Mouse (Mus musculus) CH12.LX (cell line): ENCODE results near the gene Adgrg1. TPM values are rescaled to one million over a fixed set of nuclear protein-coding genes. Genes with fewer than 3 reads are reported as not detected.

ENCODE experiments used
- DNase-seq: peaks from one replicate; pipeline ENCODE4 v3.0.0-alpha.2; 2013; ENCODE audit errors: extremely low read depth
- H3K27ac ChIP-seq: 2 replicates; pipeline ENCODE4 v1.5.1; 2012; ENCODE audit warnings: low read depth, mild to moderate bottlenecking, control low read depth, moderate library complexity; ENCODE audit not compliant: insufficient read depth
- H3K27me3 ChIP-seq: replicated peaks from 2 replicates; pipeline ENCODE3; 2012; ENCODE audit warnings: inconsistent platforms
- H3K36me3 ChIP-seq, 2 experiments: replicated peaks in 1 of 2; 2 replicates each; pipeline versions ENCODE3 to v1.6.1; 2012; ENCODE audit warnings: inconsistent platforms in 1 of 2, low read length in 1 of 2, mild to moderate bottlenecking in 1 of 2, mixed read lengths in 1 of 2, moderate library complexity in 1 of 2; ENCODE audit not compliant: control insufficient read depth in 1 of 2, insufficient read depth in 1 of 2
- H3K4me1 ChIP-seq, 2 experiments: 2 replicates each; pipeline ENCODE4 v1.6.1; 2012; ENCODE audit warnings: inconsistent platforms in 1 of 2, moderate library complexity in 1 of 2; ENCODE audit not compliant: insufficient read depth in 2 of 2, control insufficient read depth in 1 of 2
- H3K4me2 ChIP-seq: 2 replicates; pipeline ENCODE4 v1.6.1; 2012; ENCODE audit warnings: low read depth, mild to moderate bottlenecking, control low read depth; ENCODE audit not compliant: poor library complexity, insufficient read depth, severe bottlenecking
- H3K4me3 ChIP-seq, 3 experiments: fragments of 150-350 bp in 1 of 3; sonication (generic) in 1 of 3; replicated peaks in 1 of 3; 2 replicates each; pipeline versions ENCODE3 to v1.5.1; 2011 to 2012; ENCODE audit warnings: low read depth in 2 of 3, low read length in 2 of 3, mild to moderate bottlenecking in 2 of 3, moderate library complexity in 2 of 3, control low read depth in 1 of 3, improper control_type of control experiment in 1 of 3, inconsistent platforms in 1 of 3, mixed read lengths in 1 of 3; ENCODE audit not compliant: poor library complexity in 1 of 3
- H3K79me2 ChIP-seq: replicated peaks from 2 replicates; pipeline ENCODE4 v1.6.1; 2012; ENCODE audit warnings: mild to moderate bottlenecking, moderate library complexity; ENCODE audit not compliant: control insufficient read depth, poor library complexity, insufficient read depth, severe bottlenecking; ENCODE audit errors: extremely low read depth
- H3K9ac ChIP-seq: 2 replicates; pipeline ENCODE4 v1.6.1; 2012; ENCODE audit warnings: low read depth, mild to moderate bottlenecking, control low read depth, moderate library complexity; ENCODE audit not compliant: insufficient read depth
- H3K9me3 ChIP-seq: replicated peaks from 2 replicates; pipeline ENCODE3; 2012; ENCODE audit warnings: low read length, inconsistent platforms, mixed read lengths
- BHLHE40 ChIP-seq: IDR thresholded peaks from 2 replicates; pipeline ENCODE4 v1.6.1; 2011; ENCODE audit warnings: mild to moderate bottlenecking, low read depth, low read length, improper control_type of control experiment
- CHD1 ChIP-seq: IDR thresholded peaks from 2 replicates; pipeline ENCODE4 v1.6.1; 2012; ENCODE audit warnings: low read depth, low read length, improper control_type of control experiment, inconsistent platforms
- CHD2 ChIP-seq: IDR thresholded peaks from 2 replicates; pipeline ENCODE4 v1.6.1; 2011; ENCODE audit warnings: low read length, improper control_type of control experiment
- CTCF ChIP-seq, 2 experiments: IDR thresholded peaks in 1 of 2; conservative IDR thresholded peaks in 1 of 2; 2 replicates each; pipeline ENCODE4 v1.5.1; 2011 to 2012; ENCODE audit warnings: low read depth in 2 of 2, low read length in 2 of 2, improper control_type of control experiment in 1 of 2, inconsistent platforms in 1 of 2, mild to moderate bottlenecking in 1 of 2, moderate library complexity in 1 of 2
- E2F4 ChIP-seq: IDR thresholded peaks from 2 replicates; pipeline ENCODE4 v1.6.1; 2011; ENCODE audit warnings: low read depth, low read length, improper control_type of control experiment; ENCODE audit not compliant: insufficient replicate concordance
- ELF1 ChIP-seq: IDR thresholded peaks from 2 replicates; pipeline ENCODE4 v1.6.1; 2014; ENCODE audit warnings: low read depth, mild to moderate bottlenecking, inconsistent platforms, low read length, improper control_type of control experiment
- EP300 ChIP-seq: IDR thresholded peaks from 2 replicates; pipeline ENCODE4 v1.6.1; 2011; ENCODE audit warnings: low read length, improper control_type of control experiment
- ETS1 ChIP-seq: conservative IDR thresholded peaks from 2 replicates; pipeline ENCODE4 v1.6.1; 2012; ENCODE audit warnings: low read depth, mild to moderate bottlenecking, inconsistent platforms, low read length, improper control_type of control experiment, moderate library complexity
- GABPA ChIP-seq: IDR thresholded peaks from 2 replicates; pipeline ENCODE4 v1.6.1; 2012; ENCODE audit warnings: low read depth, low read length, improper control_type of control experiment, inconsistent platforms; ENCODE audit not compliant: insufficient replicate concordance
- HCFC1 ChIP-seq: IDR thresholded peaks from 2 replicates; pipeline ENCODE4 v1.6.1; 2012; ENCODE audit warnings: low read depth, mild to moderate bottlenecking, inconsistent platforms, low read length, improper control_type of control experiment
- IRF4 ChIP-seq: IDR thresholded peaks from 2 replicates; pipeline ENCODE4 v1.6.1; 2014; ENCODE audit warnings: low read depth, mild to moderate bottlenecking, inconsistent platforms, low read length, improper control_type of control experiment
- JUN ChIP-seq: IDR thresholded peaks from 2 replicates; pipeline ENCODE4 v1.6.1; 2011; ENCODE audit warnings: low read depth, mild to moderate bottlenecking, low read length, improper control_type of control experiment, moderate library complexity; ENCODE audit not compliant: insufficient read depth
- JUND ChIP-seq: conservative IDR thresholded peaks from 2 replicates; pipeline ENCODE4 v1.6.1; 2011; ENCODE audit warnings: low read depth, low read length, improper control_type of control experiment
- KAT2A ChIP-seq: IDR thresholded peaks from 2 replicates; pipeline ENCODE4 v1.6.1; 2012; ENCODE audit warnings: low read length, improper control_type of control experiment, inconsistent platforms; ENCODE audit not compliant: insufficient replicate concordance
- MAFK ChIP-seq: IDR thresholded peaks from 2 replicates; pipeline ENCODE4 v1.6.1; 2011; ENCODE audit warnings: low read length, improper control_type of control experiment; ENCODE audit not compliant: insufficient replicate concordance
- MAX ChIP-seq: IDR thresholded peaks from 2 replicates; pipeline ENCODE4 v1.6.1; 2011; ENCODE audit warnings: low read length, improper control_type of control experiment
- MAZ ChIP-seq: IDR thresholded peaks from 2 replicates; pipeline ENCODE4 v1.6.1; 2012; ENCODE audit warnings: low read depth, mild to moderate bottlenecking, inconsistent platforms, low read length, improper control_type of control experiment, moderate library complexity
- MEF2A ChIP-seq: IDR thresholded peaks from 2 replicates; pipeline ENCODE4 v1.6.1; 2014; ENCODE audit warnings: low read depth, mild to moderate bottlenecking, inconsistent platforms, low read length, improper control_type of control experiment, borderline replicate concordance
- MXI1 ChIP-seq: IDR thresholded peaks from 2 replicates; pipeline ENCODE4 v1.6.1; 2011; ENCODE audit warnings: mild to moderate bottlenecking, low read depth, low read length, improper control_type of control experiment
- NELFE ChIP-seq: IDR thresholded peaks from 2 replicates; pipeline ENCODE4 v1.6.1; 2011; ENCODE audit warnings: low read depth, low read length, improper control_type of control experiment
- POLR2A ChIP-seq: IDR thresholded peaks from 2 replicates; pipeline ENCODE4 v1.6.1; 2011; ENCODE audit warnings: low read depth, mild to moderate bottlenecking, improper control_type of control experiment, low read length
- POLR2AphosphoS2 ChIP-seq: IDR thresholded peaks from 2 replicates; pipeline ENCODE4 v1.6.1; 2011; ENCODE audit warnings: low read depth, low read length, improper control_type of control experiment
- RAD21 ChIP-seq: IDR thresholded peaks from 2 replicates; pipeline ENCODE4 v1.6.1; 2011; ENCODE audit warnings: low read depth, mild to moderate bottlenecking, low read length, improper control_type of control experiment, moderate library complexity
- RCOR1 ChIP-seq: conservative IDR thresholded peaks from 2 replicates; pipeline ENCODE4 v1.6.1; 2012; ENCODE audit warnings: low read depth, mild to moderate bottlenecking, inconsistent platforms, low read length, improper control_type of control experiment
- SIN3A ChIP-seq: IDR thresholded peaks from 2 replicates; pipeline ENCODE4 v1.6.1; 2012; ENCODE audit warnings: low read length, improper control_type of control experiment, inconsistent platforms
- SMC3 ChIP-seq: IDR thresholded peaks from 2 replicates; pipeline ENCODE4 v1.6.1; 2011; ENCODE audit warnings: low read depth, low read length, improper control_type of control experiment
- TCF12 ChIP-seq: IDR thresholded peaks from 2 replicates; pipeline ENCODE4 v1.6.1; 2014; ENCODE audit warnings: low read depth, mild to moderate bottlenecking, inconsistent platforms, low read length, improper control_type of control experiment
- UBTF ChIP-seq: IDR thresholded peaks from 2 replicates; pipeline ENCODE4 v1.6.1; 2012; ENCODE audit warnings: low read depth, mild to moderate bottlenecking, inconsistent platforms, low read length, improper control_type of control experiment, moderate library complexity
- USF1 ChIP-seq: IDR thresholded peaks from 2 replicates; pipeline ENCODE4 v1.6.1; 2014; ENCODE audit warnings: low read depth, mild to moderate bottlenecking, inconsistent platforms, low read length, improper control_type of control experiment
- ZC3H11A ChIP-seq: IDR thresholded peaks from 2 replicates; pipeline ENCODE4 v1.6.1; 2012; ENCODE audit warnings: low read depth, mild to moderate bottlenecking, inconsistent platforms, low read length, improper control_type of control experiment
- ZMIZ1 ChIP-seq: IDR thresholded peaks from 2 replicates; pipeline ENCODE4 v1.6.1; 2012; ENCODE audit warnings: low read depth, mild to moderate bottlenecking, inconsistent platforms, low read length, improper control_type of control experiment
- ZNF384 ChIP-seq: IDR thresholded peaks from 2 replicates; pipeline ENCODE4 v1.6.1; 2012; ENCODE audit warnings: low read depth, low read length, improper control_type of control experiment, inconsistent platforms
- dilution Hi-C: fragments of 300-500 bp; cut with MboI; formaldehyde crosslinking; loops from 2 replicates; pipeline ENCODE4 v1.14.3; 2020; ENCODE audit warnings: low sequenced_read_pairs; ENCODE audit not compliant: extremely low pct_unique_long_range_greater_than_20kb, extremely low pct_ligation_motif_present
- in situ Hi-C: fragments of 300-500 bp; cut with MboI; formaldehyde crosslinking; loops from 3 replicates; pipeline ENCODE4 v1.14.3; 2019; ENCODE audit warnings: low sequenced_read_pairs, low pct_ligation_motif_present, low pct_unique_long_range_greater_than_20kb, mixed read lengths
- polyA plus RNA-seq: library from polyadenylated mRNA; unstranded; fragments of >175 nt; gene quantifications from 2 replicates; pipeline ENCODE4 v1.2.1, GENCODE M21; 2012; ENCODE audit warnings: low read depth; ENCODE audit not compliant: insufficient read length
- total RNA-seq, 2 experiments: library from RNA; depleted of rRNA; stranded (reverse); fragments of 300-350 nt in 1 of 2; fragments of >200 nt in 1 of 2; gene quantifications; 2 replicates each; pipeline ENCODE4 v1.2.3; 2012 to 2014

The Adgrg1 gene
- total and polyA plus RNA-seq, 3 experiments, result 0.42 to 2.5 (median 1.2) TPM

DNA sequence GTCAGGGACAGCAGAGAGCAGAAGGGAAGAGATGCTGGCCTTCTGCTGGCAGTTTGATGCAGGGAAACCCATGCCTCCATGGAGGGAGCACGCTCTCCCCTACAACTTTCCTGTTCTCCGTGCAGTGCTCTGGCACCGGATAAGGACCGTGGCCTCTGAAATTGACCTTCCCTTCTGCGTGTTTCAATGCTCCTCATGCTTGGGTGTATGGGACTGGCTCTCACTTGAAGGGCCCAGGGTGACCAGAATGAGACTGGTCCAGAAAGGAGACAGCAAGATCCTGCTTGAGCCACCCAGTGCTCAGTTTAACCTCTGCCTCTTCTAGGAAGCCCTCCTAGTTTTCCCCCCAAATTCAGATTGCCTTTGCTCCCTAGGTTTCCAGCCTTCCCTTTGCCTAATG, 26.6 kb downstream of the Adgrg1 start:
- H3K4me3 ChIP-seq, result no peak overlapping the region
- H3K36me3 ChIP-seq, result no peaks in the 10 kb centered on the region
- no peaks in the 10 kb centered on the region for H3K79me2 ChIP-seq
- H3K9me3 ChIP-seq, result no peaks in the 10 kb centered on the region
- TF ChIP-seq IRF4 (no peak), CTCF (conservative IDR thresholded peaks at IDR 0.05 in 1 of 2, IDR thresholded peaks at IDR 0.05 in 1 of 2; ENCODE audit: low read depth in 2 of 2, low read length in 2 of 2) (no peak), ZC3H11A (no peak), JUN (no peak), SIN3A (no peak), USF1 (no peak), TCF12 (no peak), E2F4 (no peak), ZNF384 (no peak), JUND (no peak), MAZ (no peak), BHLHE40 (no peak), RCOR1 (no peak), SMC3 (no peak), ZMIZ1 (no peak)
- TF ChIP-seq, all 38 proteins: peak for 0
- Histone ChIP-seq H3K4me2 (no peak overlapping the region), H3K27ac (no peak overlapping the region), H3K4me1 (peaks cover 9 to 26% of the 10 kb centered on the region in 2 experiments), H3K9ac (no peak overlapping the region), H3K27me3 (peaks cover 17% of the 10 kb centered on the region)
- in situ Hi-C loops (loop anchor here (5.0 kb wide), 1 partner anchor 59 kb away; no protein-coding TSS in a partner anchor), dilution Hi-C loops (no loop called here)
- no peak for DNase-seq

DNA sequence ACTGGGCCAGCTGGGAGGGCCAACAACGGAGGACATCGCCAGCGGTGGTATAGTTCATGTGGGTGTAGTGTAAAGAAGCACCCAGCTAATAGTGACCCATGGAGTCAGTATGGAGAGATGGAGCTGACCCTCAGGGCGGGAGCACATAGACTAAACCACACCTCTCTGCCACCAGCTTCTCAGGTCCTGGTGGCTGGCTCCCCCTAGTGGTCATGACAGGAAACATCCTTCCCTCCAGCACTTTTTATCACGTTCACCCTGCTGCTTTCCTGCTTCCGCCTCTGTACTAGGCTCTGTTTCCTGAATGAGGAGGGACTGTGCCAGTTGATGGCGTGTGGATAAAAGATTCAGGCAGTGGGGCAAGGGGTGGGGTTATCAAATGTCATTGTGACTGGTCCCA, 27.1 kb downstream of the Adgrg1 start:
- Histone ChIP-seq H3K79me2 (no peaks in the 10 kb centered on the region), H3K9me3 (no peaks in the 10 kb centered on the region), H3K36me3 (no peaks in the 10 kb centered on the region), H3K4me2 (no peak overlapping the region), H3K9ac (no peak overlapping the region), H3K27me3 (peaks cover 17% of the 10 kb centered on the region), H3K4me3 (no peak overlapping the region), H3K4me1 (peaks cover 9 to 26% of the 10 kb centered on the region in 2 experiments), H3K27ac (no peak overlapping the region)
- dilution Hi-C loops (no loop called here), in situ Hi-C loops (loop anchor here (5.0 kb wide), 1 partner anchor 59 kb away; no protein-coding TSS in a partner anchor)
- peak; percentile 91 for DNase-seq
- TF ChIP-seq E2F4 (no peak), IRF4 (no peak), NELFE (no peak), MAFK (no peak), JUN (no peak), BHLHE40 (peak; percentile 68), ZC3H11A (peak; percentile 36; the same call in 1 of the 2 replicates), POLR2AphosphoS2 (no peak), UBTF (no peak), MEF2A (0 out of 2 replicates have a peak, but pooled peaks have one; percentile 4), ZMIZ1 (no peak), POLR2A (no peak), ELF1 (peak; percentile 81), HCFC1 (no peak), KAT2A (no peak), CHD1 (no peak), TCF12 (no peak), ETS1 (no peak), EP300 (no peak), MXI1 (no peak), SIN3A (no peak), CHD2 (no peak), RAD21 (peak; percentile 97), CTCF (conservative IDR thresholded peaks at IDR 0.05 in 1 of 2, IDR thresholded peaks at IDR 0.05 in 1 of 2; ENCODE audit: low read depth in 2 of 2, low read length in 2 of 2) (peak; percentile 96 to 97), MAX (no peak), SMC3 (peak; percentile 92), GABPA (no peak)
